Mouse (Mus musculus): ENCODE measurements around the gene Izumo1. TPM values are rescaled to one million over a fixed set of nuclear protein-coding genes. Genes with fewer than 3 reads are reported as not detected.
"Not testable (repeated sequence)": the region's sequence is repeated elsewhere in the genome, so short reads cannot be mapped to it uniquely, and the experiment has no call there.

The Izumo1 gene
- polyA plus RNA-seq, 1 experiment from 2014 or later: 0.08 TPM

- Histone ChIP-seq H3K9ac (ENCODE audit: low read length) (no peak overlapping the region), H3K27me3 (ENCODE audit: control insufficient read depth, insufficient read depth, low read length) (no peaks in the 10 kb centered on the region), H3K9me3 (ENCODE audit: control insufficient read depth, low read length) (no peaks in the 10 kb centered on the region), H3K36me3 (ENCODE audit: control insufficient read depth, insufficient read depth, low read length) (no peaks in the 10 kb centered on the region), H3K4me1 (replicated peaks; ENCODE audit: control insufficient read depth, insufficient read depth) (peaks cover 2% of the 10 kb centered on the region; the same call in 1 of the 2 replicates), H3K27ac (replicated peaks) (peak overlapping the region; percentile 56; the same call in 1 of the 2 replicates), H3K4me3 (ENCODE audit: low read depth, low read length) (no peak overlapping the region), H3K4me2 (replicated peaks; ENCODE audit: low read depth) (no peak overlapping the region)
- ATAC-seq (ENCODE audit: low FRiP score, low TSS enrichment): no peak
- no peak for DNase-seq (ENCODE audit: low spot score)
- TF ChIP-seq CTCF (IDR thresholded peaks at IDR 0.05; ENCODE audit: low read depth) (no peak), EP300 (optimal IDR thresholded peaks at IDR 0.05) (no peak)
- WGBS: 78% methylated on average over 11 of the region's 11 CpGs
These were observed 39.3 kb downstream of the Izumo1 start for GRCm38 (mm10) chr7:45660746-45661478.

DNA sequence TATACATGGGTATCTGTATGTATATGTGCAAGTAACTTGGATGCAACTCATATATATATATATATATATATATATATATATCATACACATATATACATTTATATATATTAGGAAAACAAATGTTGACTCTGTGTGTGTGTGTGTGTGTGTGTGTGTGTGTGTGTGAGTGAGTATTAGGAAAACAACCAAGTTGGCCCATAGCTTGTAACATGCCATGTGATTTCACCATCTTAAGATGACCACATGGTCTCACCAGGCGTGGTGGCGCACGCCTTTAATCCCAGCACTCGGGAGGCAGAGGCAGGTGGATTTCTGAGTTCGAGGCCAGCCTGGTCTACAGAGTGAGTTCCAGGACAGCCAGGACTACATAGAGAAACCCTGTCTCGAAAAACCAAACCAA, 40.1 kb downstream of the Izumo1 start:
- not testable (repeated sequence) for H3K4me1 ChIP-seq (replicated peaks; ENCODE audit: control insufficient read depth, insufficient read depth); DNase-seq (ENCODE audit: low spot score); H3K4me3 ChIP-seq (ENCODE audit: low read depth, low read length); H3K27me3 ChIP-seq (ENCODE audit: control insufficient read depth, insufficient read depth, low read length); H3K9me3 ChIP-seq (ENCODE audit: control insufficient read depth, low read length); H3K27ac ChIP-seq (replicated peaks); H3K4me2 ChIP-seq (replicated peaks; ENCODE audit: low read depth); H3K36me3 ChIP-seq (ENCODE audit: control insufficient read depth, insufficient read depth, low read length); ATAC-seq (ENCODE audit: low FRiP score, low TSS enrichment); H3K9ac ChIP-seq (ENCODE audit: low read length)
- WGBS: 89% methylated on average over 6 of the region's 6 CpGs

GRCm38 (mm10) chr7:45665303-45666138, 43.9 kb downstream of the Izumo1 start:
- WGBS: 48% methylated on average over 13 of the region's 13 CpGs
- TF ChIP-seq EP300 (optimal IDR thresholded peaks at IDR 0.05) (no peak), CTCF (IDR thresholded peaks at IDR 0.05; ENCODE audit: low read depth) (no peak)
- H3K4me3 ChIP-seq (ENCODE audit: low read depth, low read length): peak overlapping the region; percentile 37

DNA sequence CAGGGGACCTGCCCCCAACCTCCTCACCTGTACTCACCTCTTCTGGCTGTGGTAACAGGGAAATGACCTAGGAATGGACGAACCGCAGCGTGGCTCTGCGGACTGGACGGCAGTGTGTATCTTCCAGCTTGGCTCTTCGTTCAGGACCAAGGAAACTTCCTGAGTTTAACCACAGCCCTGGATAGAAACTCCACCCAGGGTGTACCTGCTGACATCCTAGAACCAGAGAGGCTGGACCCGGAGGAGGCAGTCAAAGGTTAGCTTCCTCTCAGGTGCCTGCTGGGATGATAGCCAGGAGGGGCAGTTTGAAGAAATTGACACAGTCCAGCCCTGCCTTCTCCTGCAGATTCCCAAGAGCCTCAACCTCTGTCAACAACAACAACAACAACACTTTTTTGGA, 44.5 kb downstream of the Izumo1 start, which contains the start of gene Fut2:
Gene Fut2, minus strand, starts transcription at position 234 of the 400 bp plus-strand sequence.
- Histone ChIP-seq H3K4me3 (ENCODE audit: low read depth, low read length) (peak within 1 kb of the TSS; percentile 37), H3K4me1 (replicated peaks; ENCODE audit: control insufficient read depth, insufficient read depth) (peaks cover 2% of the 10 kb centered on the region; the same call in 1 of the 2 replicates), H3K9me3 (ENCODE audit: control insufficient read depth, low read length) (no peaks in the 10 kb centered on the region), H3K27me3 (ENCODE audit: control insufficient read depth, insufficient read depth, low read length) (no peaks in the 10 kb centered on the region), H3K36me3 (ENCODE audit: control insufficient read depth, insufficient read depth, low read length) (no peaks in the 10 kb centered on the region), H3K4me2 (replicated peaks; ENCODE audit: low read depth) (peak within 1 kb of the TSS; percentile 45), H3K27ac (replicated peaks) (peak within 1 kb of the TSS; percentile 89), H3K9ac (ENCODE audit: low read length) (peak within 1 kb of the TSS; percentile 60)
- ATAC-seq (ENCODE audit: low FRiP score, low TSS enrichment): peak; percentile 71
- no peak for TF ChIP-seq CTCF (IDR thresholded peaks at IDR 0.05; ENCODE audit: low read depth)
- no peak for TF ChIP-seq EP300 (optimal IDR thresholded peaks at IDR 0.05)
- WGBS: 73% methylated on average over 7 of the region's 7 CpGs
- peak; percentile 62 for DNase-seq (ENCODE audit: low spot score)

More at GRCm38 (mm10) chr7:45665303-45666138, 43.9 kb downstream of the Izumo1 start:
- H3K9me3 ChIP-seq (ENCODE audit: control insufficient read depth, low read length): no peaks in the 10 kb centered on the region
- H3K27ac ChIP-seq (replicated peaks): peak overlapping the region; percentile 89
- H3K27me3 ChIP-seq (ENCODE audit: control insufficient read depth, insufficient read depth, low read length): no peaks in the 10 kb centered on the region
- H3K4me2 ChIP-seq (replicated peaks; ENCODE audit: low read depth): peak overlapping the region; percentile 45
- H3K9ac ChIP-seq (ENCODE audit: low read length): peak overlapping the region; percentile 60
- no peaks in the 10 kb centered on the region for H3K36me3 ChIP-seq (ENCODE audit: control insufficient read depth, insufficient read depth, low read length)
- H3K4me1 ChIP-seq (replicated peaks; ENCODE audit: control insufficient read depth, insufficient read depth): peaks cover 2% of the 10 kb centered on the region; the same call in 1 of the 2 replicates
- ATAC-seq (ENCODE audit: low FRiP score, low TSS enrichment) (peak; percentile 60), DNase-seq (ENCODE audit: low spot score) (peak; percentile 70)

- H3K36me3 ChIP-seq (ENCODE audit: control insufficient read depth, insufficient read depth, low read length): no peaks in the 10 kb centered on the region
- WGBS: 60% methylated on average over 14 of the region's 14 CpGs
- DNase-seq (ENCODE audit: low spot score) (peak; percentile 53), ATAC-seq (ENCODE audit: low FRiP score, low TSS enrichment) (no peak)
- H3K4me3 ChIP-seq (ENCODE audit: low read depth, low read length): no peak overlapping the region
- H3K4me1 ChIP-seq (replicated peaks; ENCODE audit: control insufficient read depth, insufficient read depth): peaks cover 2% of the 10 kb centered on the region; the same call in 1 of the 2 replicates
- H3K27ac ChIP-seq (replicated peaks): no peak overlapping the region
- no peak overlapping the region for H3K4me2 ChIP-seq (replicated peaks; ENCODE audit: low read depth)
- no peak overlapping the region for H3K9ac ChIP-seq (ENCODE audit: low read length)
- H3K27me3 ChIP-seq (ENCODE audit: control insufficient read depth, insufficient read depth, low read length): no peaks in the 10 kb centered on the region
- TF ChIP-seq CTCF (IDR thresholded peaks at IDR 0.05; ENCODE audit: low read depth): no peak
- no peak for TF ChIP-seq EP300 (optimal IDR thresholded peaks at IDR 0.05)
- no peaks in the 10 kb centered on the region for H3K9me3 ChIP-seq (ENCODE audit: control insufficient read depth, low read length)
These were observed 46.1 kb downstream of the Izumo1 start for GRCm38 (mm10) chr7:45667761-45668160.

Measured in stomach, postnatal 0 days (tissue).